Mouse (Mus musculus) CD4-positive naive resting alpha-beta T cell, adult 76 days (primary cell): Measurements from ENCODE around the gene Btbd35f5. TPM values are rescaled to one million over a fixed set of nuclear protein-coding genes. Genes with fewer than 3 reads are reported as not detected.

Experiments
- total RNA-seq: library from RNA; stranded (reverse); gene quantifications from one replicate; pipeline ENCODE4 v1.2.4, GENCODE M21; 2023

Btbd35f5 gene
- total RNA-seq = not detected

DNA sequence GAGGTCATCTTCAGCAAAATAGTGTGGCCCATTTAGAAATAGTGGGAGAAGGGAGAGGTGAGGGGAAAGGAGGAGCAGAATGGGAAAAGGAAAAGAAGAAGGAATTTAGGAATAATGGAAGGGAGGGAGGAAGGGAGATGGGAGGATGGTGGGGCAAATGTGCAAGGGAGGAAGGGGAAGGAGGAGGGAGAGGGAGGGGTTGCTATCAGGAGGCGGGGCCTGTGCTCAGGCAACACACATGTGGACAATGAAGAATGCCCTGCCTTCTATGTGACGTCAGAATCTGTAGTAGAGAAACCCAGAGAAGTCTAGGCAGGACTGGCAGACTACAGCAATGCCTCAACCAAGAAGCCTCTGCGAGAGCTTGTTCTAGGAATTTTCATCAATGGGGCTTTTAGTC, at the start of gene Btbd35f5:
Gene Btbd35f5, plus strand, starts transcription at position 301 of the 400 bp plus-strand sequence.

DNA sequence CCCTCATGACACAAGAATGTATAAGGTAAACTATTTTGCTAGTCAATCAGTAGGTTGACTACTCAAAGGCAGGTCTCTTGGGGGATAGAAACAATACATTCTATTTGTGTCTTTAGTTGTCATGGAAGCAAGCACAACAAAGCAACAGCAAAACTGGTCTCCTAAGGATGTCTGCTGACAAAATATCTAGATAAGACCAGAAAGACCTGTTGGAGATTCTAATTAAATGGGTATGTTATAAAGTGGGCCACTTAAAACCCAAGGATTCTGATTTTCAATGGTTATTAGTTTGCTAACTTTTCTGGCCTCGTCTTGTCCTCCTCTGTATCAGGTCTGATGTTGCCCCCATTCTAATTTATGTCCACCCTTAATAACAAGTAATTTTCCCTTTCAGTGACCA, 32.2 kb upstream of the Btbd35f5 start, which contains the start of gene Gm21789:
Gene Gm21789, plus strand, starts transcription at position 301 of the 400 bp plus-strand sequence.

Other genes starting within 250 kb of the Btbd35f5 start
- not detected for gene Btbd35f21, start 247.8 kb upstream of the Btbd35f5 start, total RNA-seq
- gene Btbd35f30, start 79.3 kb upstream of the Btbd35f5 start, total RNA-seq = not detected
- gene Gm21789, start 32.1 kb upstream of the Btbd35f5 start, total RNA-seq = not detected